Mouse (Mus musculus): ENCODE measurements at regions not wholly inside any gene's neighbourhood (a gene's known extent, or its start where the extent isn't known, plus 50 kb on each side); places are given as distances from the start of the nearest gene placed in this dataset.

- DNase-seq (ENCODE audit: low spot score): no peak
These were observed 197.6 kb downstream of the Ccdc50 start for GRCm38 (mm10) chr16:27586307-27586706.

GRCm38 (mm10) chr16:27609366-27609765 is 220.7 kb downstream of the Ccdc50 start:
- no peak for DNase-seq (ENCODE audit: low spot score)

- peak; percentile 10 for DNase-seq (ENCODE audit: low spot score)
These were observed 252.6 kb downstream of the Ccdc50 start for GRCm38 (mm10) chr16:27641306-27641705.

- DNase-seq (ENCODE audit: low spot score): peak; percentile 1
These were observed 289.6 kb downstream of the Ccdc50 start for GRCm38 (mm10) chr16:27678275-27678674.

GRCm38 (mm10) chr16:27682926-27683325 is 294.3 kb downstream of the Ccdc50 start:
- DNase-seq (ENCODE audit: low spot score): no peak

- no peak for DNase-seq (ENCODE audit: low spot score)
These were observed 295.2 kb downstream of the Ccdc50 start for GRCm38 (mm10) chr16:27683826-27684225.

- DNase-seq (ENCODE audit: low spot score): no peak
These were observed 321.3 kb downstream of the Ccdc50 start for GRCm38 (mm10) chr16:27709946-27710345.

GRCm38 (mm10) chr16:27723445-27723844 is 334.8 kb downstream of the Ccdc50 start:
- DNase-seq (ENCODE audit: low spot score): no peak

All from retina, embryonic 14.5 days (tissue).